Mouse (Mus musculus): ENCODE data around the gene Chd2. TPM values are rescaled to one million over a fixed set of nuclear protein-coding genes. Genes with fewer than 3 reads are reported as not detected.

Gene Chd2
- total RNA-seq, 2 experiments from 2014 or later, result 35.8 to 59.8 TPM

GRCm38 (mm10) chr7:73479506-73479905 is 62.1 kb downstream of the Chd2 start:
- intact Hi-C loops (cut with DNase I), result no loop called here
- no peak for DNase-seq (ENCODE audit: low spot score in 2 of 2)

- no peak for DNase-seq (ENCODE audit: low spot score in 2 of 2)
These were observed 63.2 kb downstream of the Chd2 start for GRCm38 (mm10) chr7:73478157-73479058.

GRCm38 (mm10) chr7:73467741-73468140 is 73.9 kb downstream of the Chd2 start:
- DNase-seq (ENCODE audit: low spot score in 2 of 2), result no peak
- intact Hi-C loops (cut with DNase I), result no loop called here

More at GRCm38 (mm10) chr7:73478157-73479058, 63.2 kb downstream of the Chd2 start:
- intact Hi-C loops (cut with DNase I), result no loop called here

- intact Hi-C loops (cut with DNase I), result no loop called here
- DNase-seq (ENCODE audit: low spot score in 2 of 2), result no peak
These were observed 78.1 kb downstream of the Chd2 start for GRCm38 (mm10) chr7:73463546-73463945.

GRCm38 (mm10) chr7:73454113-73454512 is 87.5 kb downstream of the Chd2 start:
- no peak for DNase-seq (ENCODE audit: low spot score in 2 of 2)
- intact Hi-C loops (cut with DNase I), result no loop called here

GRCm38 (mm10) chr7:73452187-73452808 is 89.3 kb downstream of the Chd2 start:
- no peak for DNase-seq (ENCODE audit: low spot score in 2 of 2)
- intact Hi-C loops (cut with DNase I), result no loop called here

- no peak for DNase-seq (ENCODE audit: low spot score in 2 of 2)
- intact Hi-C loops (cut with DNase I), result no loop called here
These were observed 90.0 kb downstream of the Chd2 start for GRCm38 (mm10) chr7:73451594-73451993.

GRCm38 (mm10) chr7:73442246-73442645 is 99.4 kb downstream of the Chd2 start:
- DNase-seq (ENCODE audit: low spot score in 2 of 2), result no peak
- intact Hi-C loops (cut with DNase I), result no loop called here

GRCm38 (mm10) chr7:73441802-73442201 is 99.8 kb downstream of the Chd2 start:
- intact Hi-C loops (cut with DNase I), result no loop called here
- no peak for DNase-seq (ENCODE audit: low spot score in 2 of 2)

GRCm38 (mm10) chr7:73435685-73436084 is 105.9 kb downstream of the Chd2 start:
- DNase-seq (ENCODE audit: low spot score in 2 of 2), result no peak
- intact Hi-C loops (cut with DNase I), result loop anchor here (5.0 kb wide), 1 partner anchor 192 kb away; no protein-coding TSS in a partner anchor

- DNase-seq (ENCODE audit: low spot score in 2 of 2), result no peak
- intact Hi-C loops (cut with DNase I), result no loop called here
These were observed 107.3 kb downstream of the Chd2 start for GRCm38 (mm10) chr7:73434336-73434677.

- intact Hi-C loops (cut with DNase I), result no loop called here
- no peak for DNase-seq (ENCODE audit: low spot score in 2 of 2)
These were observed 107.8 kb downstream of the Chd2 start for GRCm38 (mm10) chr7:73433637-73434335.

- intact Hi-C loops (cut with DNase I), result no loop called here
- no peak for DNase-seq (ENCODE audit: low spot score in 2 of 2)
These were observed 113.1 kb downstream of the Chd2 start for GRCm38 (mm10) chr7:73428525-73428924.

- DNase-seq (ENCODE audit: low spot score in 2 of 2), result no peak
- intact Hi-C loops (cut with DNase I), result no loop called here
These were observed 113.8 kb downstream of the Chd2 start for GRCm38 (mm10) chr7:73427794-73428193.

GRCm38 (mm10) chr7:73426752-73427386 is 114.8 kb downstream of the Chd2 start:
- intact Hi-C loops (cut with DNase I), result no loop called here

GRCm38 (mm10) chr7:73426235-73426634 is 115.4 kb downstream of the Chd2 start:
- no peak for DNase-seq (ENCODE audit: low spot score in 2 of 2)
- intact Hi-C loops (cut with DNase I), result no loop called here

More at GRCm38 (mm10) chr7:73426752-73427386, 114.8 kb downstream of the Chd2 start:
- DNase-seq (ENCODE audit: low spot score in 2 of 2), result no peak

- intact Hi-C loops (cut with DNase I), result no loop called here
These were observed 116.2 kb downstream of the Chd2 start for GRCm38 (mm10) chr7:73425451-73425850.

GRCm38 (mm10) chr7:73424705-73425104 is 116.9 kb downstream of the Chd2 start:
- no peak for DNase-seq (ENCODE audit: low spot score in 2 of 2)
- intact Hi-C loops (cut with DNase I), result loop anchor here (5.0 kb wide), 1 partner anchor 47 kb away; the partner anchor contains the start of gene Rgma

More at GRCm38 (mm10) chr7:73425451-73425850, 116.2 kb downstream of the Chd2 start:
- no peak for DNase-seq (ENCODE audit: low spot score in 2 of 2)

GRCm38 (mm10) chr7:73424243-73424642 is 117.4 kb downstream of the Chd2 start:
- no peak for DNase-seq (ENCODE audit: low spot score in 2 of 2)
- intact Hi-C loops (cut with DNase I), result loop anchor here (5.0 kb wide), 1 partner anchor 47 kb away; the partner anchor contains the start of gene Rgma

- peak; percentile 64 to 80 for DNase-seq (ENCODE audit: low spot score in 2 of 2)
- intact Hi-C loops (cut with DNase I), result loop anchor here (5.0 kb wide), 1 partner anchor 46 kb away; the partner anchor contains the start of gene Rgma
These were observed 118.4 kb downstream of the Chd2 start for GRCm38 (mm10) chr7:73423236-73423635.

Data from left cerebral cortex, postnatal 36 days (tissue).